ENCODE assay signal across 8 mouse cellular contexts in the genomic region with DNA sequence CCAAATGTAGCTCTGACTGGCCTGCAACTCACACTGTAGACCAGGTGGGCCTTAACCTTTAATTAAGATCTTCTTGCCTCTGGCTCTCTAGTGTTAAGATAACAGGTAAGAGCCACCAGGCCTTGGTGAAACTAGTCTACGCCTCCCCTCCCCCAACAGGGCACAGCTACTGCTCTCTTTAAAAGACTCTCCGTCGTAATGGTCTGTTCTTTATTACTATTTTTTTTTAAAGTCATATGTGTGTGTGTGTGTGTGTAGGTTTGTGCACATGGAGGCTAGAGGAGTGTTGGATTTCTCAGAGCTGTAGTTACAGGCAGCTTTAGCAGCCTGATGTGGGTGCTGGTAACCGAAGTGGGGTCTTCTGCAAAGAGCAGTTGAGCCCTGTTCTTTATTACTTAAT. TPM values are rescaled to one million over a fixed set of nuclear protein-coding genes. Genes with fewer than 3 reads are reported as not detected.
DNase-seq lines count a peak whose midpoint lies in the region; ATAC-seq lines count a peak whose summit lies in the region.

No protein-coding gene starts in this region.

- no peak overlapping the region for H3K9ac ChIP-seq in limb, embryonic 13.5 days

- peak overlapping the region; percentile 68 for H3K4me2 ChIP-seq in limb, embryonic 13.5 days (replicated peaks)

- peak overlapping the region; percentile 97 for H3K4me3 ChIP-seq in megakaryocyte, embryonic 14.5 days (replicated peaks)
- H3K4me3 ChIP-seq in limb, embryonic 13.5 days = peak overlapping the region; percentile 97

- H3K27me3 ChIP-seq in megakaryocyte, embryonic 14.5 days (replicated peaks) = no peaks in the 10 kb centered on the region
- H3K27me3 ChIP-seq in limb, embryonic 13.5 days = no peaks in the 10 kb centered on the region

- H3K27ac ChIP-seq in limb, embryonic 13.5 days = peak overlapping the region; percentile 99; the same call in 1 of the 2 replicates

- no peaks in the 10 kb centered on the region for H3K9me3 ChIP-seq in megakaryocyte, embryonic 14.5 days
- no peaks in the 10 kb centered on the region for H3K9me3 ChIP-seq in limb, embryonic 13.5 days

- peaks cover 27% of the 10 kb centered on the region for H3K4me1 ChIP-seq in megakaryocyte, embryonic 14.5 days
- H3K4me1 ChIP-seq in limb, embryonic 13.5 days = peaks cover 28% of the 10 kb centered on the region

- peak; percentile 33 for DNase-seq in adrenal gland, postnatal 10 days
- no peak for DNase-seq in adrenal gland, adult 2 months
- DNase-seq in spleen, postnatal 36 days (ENCODE audit: low spot score in 2 of 2) = no peak
- no peak for DNase-seq in right cerebral cortex, adult 2 months (ENCODE audit: low spot score in 2 of 2)
- DNase-seq in left cerebral cortex, postnatal 10 days (ENCODE audit: extremely low spot score in 1 of 2, low spot score in 2 of 2) = no peak

- WGBS in limb, embryonic 13.5 days = 30% methylated on average over 4 of the region's 4 CpGs

- intact Hi-C loops in left cerebral cortex, postnatal 10 days (cut with DNase I) = loop anchor here (5.0 kb wide), 1 partner anchor 47 kb away; no protein-coding TSS in a partner anchor

- no peak for ATAC-seq in megakaryocyte, adult 5-6 weeks (ENCODE audit: poor library complexity, severe bottlenecking)
- no peak for ATAC-seq in limb, embryonic 13.5 days (ENCODE audit: low FRiP score, low read depth)

- H3K36me3 ChIP-seq in megakaryocyte, embryonic 14.5 days (replicated peaks; ENCODE audit: low read length) = no peaks in the 10 kb centered on the region
- H3K36me3 ChIP-seq in limb, embryonic 13.5 days = no peaks in the 10 kb centered on the region

RNA-seq across cellular contexts. Expression of a gene that starts 1.0 kb away (rescaled TPM):
- total RNA-seq in adrenal gland, postnatal 10 days (2021) = 100 to 1,000 TPM in 1 of 2 experiments, 10 to 100 TPM in 1; 85.3 to 118 TPM
- 100 to 1,000 TPM; 104 to 105 TPM for total RNA-seq in adrenal gland, adult 2 months (2021)
- 81.0 and 112 TPM in 2 replicates for polyA plus RNA-seq in adrenal gland, adult 2 months (2012; rRNA removed)
- polyA plus RNA-seq in megakaryocyte, embryonic 14.5 days (2012; ENCODE audit: insufficient read depth, low replicate concordance) = 39.0 and 101 TPM in 2 replicates
- total RNA-seq in megakaryocyte, adult 5-6 weeks (2015) = 60.3 and 65.8 TPM in 2 replicates
- total RNA-seq in megakaryocyte, adult 5-6 weeks (2017) = 16.3 and 19.1 TPM in 2 replicates
- 24.1 and 24.2 TPM in 2 replicates for polyA plus RNA-seq in limb, embryonic 13.5 days (2015; fragmentation: Nextera tagmentation; extraction: Ambion mirVana)
- total RNA-seq in left cerebral cortex, postnatal 10 days (2021) = 10 to 100 TPM; 85.3 to 88.9 TPM

RNA-seq across cellular contexts. Expression of a gene that starts 43.9 kb away (rescaled TPM):
- total RNA-seq in adrenal gland, postnatal 10 days (2021) = 100 to 1,000 TPM; 442 to 474 TPM
- total RNA-seq in adrenal gland, adult 2 months (2021) = 100 to 1,000 TPM; 381 to 501 TPM
- 425 and 428 TPM in 2 replicates for polyA plus RNA-seq in adrenal gland, adult 2 months (2012; rRNA removed)
- 2,192 and 2,220 TPM in 2 replicates for polyA plus RNA-seq in megakaryocyte, embryonic 14.5 days (2012; ENCODE audit: insufficient read depth, low replicate concordance)
- 382 and 422 TPM in 2 replicates for total RNA-seq in megakaryocyte, adult 5-6 weeks (2015)
- total RNA-seq in megakaryocyte, adult 5-6 weeks (2017) = 352 and 362 TPM in 2 replicates
- 1,739 and 1,773 TPM in 2 replicates for polyA plus RNA-seq in limb, embryonic 13.5 days (2015; fragmentation: Nextera tagmentation; extraction: Ambion mirVana)
- 100 to 1,000 TPM; 308 to 325 TPM for total RNA-seq in left cerebral cortex, postnatal 10 days (2021)
